Mouse (Mus musculus): ENCODE results near the gene Copb1.

GRCm38 (mm10) chr7:114202972-114203404, 51.5 kb downstream of the Copb1 start:
- TF ChIP-seq CTCF (IDR thresholded peaks at IDR 0.05; ENCODE audit: low read depth) (no peak), EP300 (IDR thresholded peaks at IDR 0.05; ENCODE audit: low read depth) (no peak)
